ENCODE assay signal across 31 mouse cellular contexts in the genomic region with DNA sequence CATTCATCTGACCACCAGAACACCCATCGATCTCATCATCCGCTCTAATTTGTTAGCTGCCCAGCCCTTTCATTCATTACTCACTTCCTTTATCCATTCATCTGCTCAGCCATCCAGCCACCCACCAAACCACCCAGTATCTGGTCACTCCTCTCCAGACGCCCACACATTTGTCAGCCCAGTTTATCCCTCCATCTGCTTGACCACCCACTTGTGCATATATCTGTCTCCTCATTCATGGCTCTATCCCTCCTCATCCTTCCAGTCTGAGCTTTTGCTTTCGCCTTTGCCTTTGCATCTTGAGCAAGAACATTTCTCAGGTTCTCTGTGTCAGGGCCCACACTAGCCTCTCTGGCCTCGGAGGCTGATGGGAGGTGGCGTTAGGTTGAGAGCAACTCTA. TPM values are rescaled to one million over a fixed set of nuclear protein-coding genes. Genes with fewer than 3 reads are reported as not detected.
DNase-seq lines count a peak whose midpoint lies in the region; TF ChIP-seq lines count a peak whose summit lies in the region.
"Had no signal": no experiment of that assay in that cellular context is flagged by ENCODE, and none has a peak within 500 bp of the region (broad histone marks: within the 10 kb centered on the region; RNA-seq: fewer than 3 reads in every experiment).

No protein-coding gene starts in this region.

- no peak for TF ChIP-seq CTCF in gastrocnemius, adult 2 months (IDR thresholded peaks at IDR 0.05)

- intact Hi-C loops in gastrocnemius, adult 2 months (cut with DNase I) = no loop called here
- intact Hi-C loops in gastrocnemius, postnatal 14 days (cut with DNase I; ENCODE audit: low total_unique reads) = no loop called here
- intact Hi-C loops in left cerebral cortex, postnatal 14 days (cut with DNase I) = no loop called here

- H3K4me3 ChIP-seq in gastrocnemius, adult 2 months = no peak overlapping the region
- H3K4me3 ChIP-seq: embryonic facial prominence, embryonic 13.5 days; erythroblast, embryonic 14.5 days; forebrain, embryonic 12.5 days; heart, embryonic 15.5 days; hindbrain, embryonic 15.5 days; limb, embryonic 15.5 days; liver, embryonic 15.5 days; lung, embryonic 15.5 days; megakaryocyte, embryonic 14.5 days; midbrain, embryonic 15.5 days; neural tube, embryonic 13.5 days; stomach, embryonic 15.5 days had no signal

- H3K27ac ChIP-seq in gastrocnemius, adult 2 months = peak overlapping the region; percentile 67
- H3K27ac ChIP-seq: embryonic facial prominence, embryonic 13.5 days; forebrain, embryonic 12.5 days; heart, embryonic 15.5 days; hindbrain, embryonic 15.5 days; kidney, postnatal 0 days; limb, embryonic 15.5 days; liver, embryonic 15.5 days; lung, embryonic 15.5 days; midbrain, embryonic 15.5 days; neural tube, embryonic 13.5 days; stomach, embryonic 15.5 days had no signal

- no peak for DNase-seq in gastrocnemius, adult 2 months
- no peak for DNase-seq in gastrocnemius, postnatal 14 days
- peak; percentile 43 for DNase-seq in Muller cell, postnatal 12 days (ENCODE audit: inconsistent ontology term)
- DNase-seq in left cerebral cortex, postnatal 14 days (ENCODE audit: low spot score in 2 of 2) = peak; percentile 57 to 61
- peak; percentile 60 to 73 for DNase-seq in right cerebral cortex, postnatal 36 days (ENCODE audit: low spot score in 2 of 2)
- no peak for DNase-seq in cerebellum, adult 8-10 months
- no peak for DNase-seq in heart, adult 18-20 months
- DNase-seq: adrenal gland, adult 8-10 months; cerebellum, adult 18-20 months; embryo, embryonic 11 days; heart, postnatal 4 days; kidney, adult 2 months; layer of hippocampus, adult 9-11 months; lung, postnatal 36 days; retina, postnatal 1 day; thymus, adult 18-20 months; thymus, postnatal 4 days had no signal

RNA-seq across cellular contexts. Expression of gene Kcnj12, which starts 41.1 kb away (rescaled TPM):
- total RNA-seq in gastrocnemius, adult 2 months (2021) = 10 to 100 TPM; 50.4 to 65.8 TPM
- total RNA-seq in gastrocnemius, postnatal 14 days (2021) = 10 to 100 TPM; 37.4 to 59.8 TPM
- total RNA-seq in left cerebral cortex, postnatal 14 days (2021) = 10 to 100 TPM; 12.9 to 13.5 TPM
- total RNA-seq in heart, adult 18-20 months (2021) = 10 to 100 TPM; 22.1 to 23.4 TPM
- total RNA-seq: MEL had no signal

Comparison
In these comparisons a context has a peak if more than half of its experiments do, and no peak if none do; other contexts are left out.
1. DNase-seq: peak in Muller cell, postnatal 12 days (single experiment), left cerebral cortex, postnatal 14 days (2 of 2) and right cerebral cortex, postnatal 36 days (2 of 2); none in gastrocnemius, adult 2 months (single experiment), gastrocnemius, postnatal 14 days (single experiment), cerebellum, adult 8-10 months (single experiment) and heart, adult 18-20 months (0 of 2).